Mouse (Mus musculus): ENCODE data around the gene Phf11d.
"Not testable (repeated sequence)": the region's sequence is repeated elsewhere in the genome, so short reads cannot be mapped to it uniquely, and the experiment has no call there.

The Phf11d gene

GRCm38 (mm10) chr14:59365244-59365644 is at the start of gene Phf11d:
Phf11d (minus strand) TSS chr14:59365470.
- in situ Hi-C loops (cut with MboI; ENCODE audit: unreplicated experiment in 2 of 2) = loop anchor here in 1 of 2 experiments (25.0 kb wide), 1 partner anchor 647 kb away; no protein-coding TSS in a partner anchor

GRCm38 (mm10) chr14:59414979-59415378 is 49.7 kb upstream of the Phf11d start:
- in situ Hi-C loops (cut with MboI; ENCODE audit: unreplicated experiment in 2 of 2) = not testable (repeated sequence)

- in situ Hi-C loops (cut with MboI; ENCODE audit: unreplicated experiment in 2 of 2) = loop anchor here in 1 of 2 experiments (5.0 kb wide), 1 partner anchor 45 kb away; the partner anchor contains the start of genes Cab39l and Setdb2
Measured at GRCm38 (mm10) chr14:59396999-59397398, 31.7 kb upstream of the Phf11d start.

DNA sequence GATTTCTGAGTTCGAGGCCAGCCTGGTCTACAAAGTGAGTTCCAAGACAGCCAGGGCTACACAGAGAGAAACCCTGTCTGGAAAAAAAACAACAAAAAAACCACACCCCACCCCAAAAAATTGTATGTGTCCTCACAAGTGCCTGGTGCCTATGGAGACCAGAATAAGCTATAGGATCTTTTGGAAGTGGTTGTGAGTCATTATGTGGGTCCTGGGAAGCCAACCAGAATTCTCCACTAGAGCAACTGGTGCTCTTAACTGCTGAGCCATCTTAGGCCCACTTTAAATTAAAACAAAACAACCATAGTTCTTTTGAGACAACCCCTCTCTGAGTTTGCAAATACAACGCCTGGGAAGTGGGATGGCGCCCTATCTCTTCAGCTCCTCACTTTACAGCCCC is 30.0 kb upstream of the Phf11d start, which contains the start of gene Phf11c:
TSS of gene Phf11c (minus strand) at position 101 of the 400 bp plus-strand sequence.
- in situ Hi-C loops (cut with MboI; ENCODE audit: unreplicated experiment in 2 of 2) = loop anchor here in 1 of 2 experiments (5.0 kb wide), 1 partner anchor 47 kb away; the partner anchor contains the start of genes Cab39l and Setdb2

DNA sequence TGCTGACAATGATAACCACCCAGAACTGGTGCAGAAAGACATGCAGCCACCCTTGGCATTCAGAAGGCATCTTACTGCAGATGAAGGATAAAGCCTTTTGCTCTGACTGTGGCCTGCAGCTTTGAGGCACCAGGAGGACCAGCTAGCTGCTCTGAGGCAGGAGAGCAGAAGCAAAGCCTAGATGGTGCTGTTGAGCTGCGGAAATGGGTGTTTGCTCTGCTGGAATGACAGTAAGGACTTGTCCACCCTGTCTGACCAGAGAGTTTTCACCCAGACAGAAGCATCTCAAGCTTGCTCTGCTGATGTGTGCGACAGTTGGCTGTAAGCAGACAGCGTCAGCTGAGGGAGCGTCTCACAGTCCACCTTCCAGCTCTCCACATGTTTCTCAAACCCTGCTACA is 24.9 kb upstream of the Phf11d start:
- in situ Hi-C loops (cut with MboI; ENCODE audit: unreplicated experiment in 2 of 2) = not testable (repeated sequence)

- in situ Hi-C loops (cut with MboI; ENCODE audit: unreplicated experiment in 2 of 2) = loop anchor here (5.0 kb wide), 1 partner anchor 168 kb away; no protein-coding TSS in a partner anchor
Measured at GRCm38 (mm10) chr14:59389532-59389931, 24.3 kb upstream of the Phf11d start.

GRCm38 (mm10) chr14:59370348-59371068 is 5.2 kb upstream of the Phf11d start:
- in situ Hi-C loops (cut with MboI; ENCODE audit: unreplicated experiment in 2 of 2) = loop anchor here in 1 of 2 experiments (25.0 kb wide), 1 partner anchor 642 kb away; no protein-coding TSS in a partner anchor

DNA sequence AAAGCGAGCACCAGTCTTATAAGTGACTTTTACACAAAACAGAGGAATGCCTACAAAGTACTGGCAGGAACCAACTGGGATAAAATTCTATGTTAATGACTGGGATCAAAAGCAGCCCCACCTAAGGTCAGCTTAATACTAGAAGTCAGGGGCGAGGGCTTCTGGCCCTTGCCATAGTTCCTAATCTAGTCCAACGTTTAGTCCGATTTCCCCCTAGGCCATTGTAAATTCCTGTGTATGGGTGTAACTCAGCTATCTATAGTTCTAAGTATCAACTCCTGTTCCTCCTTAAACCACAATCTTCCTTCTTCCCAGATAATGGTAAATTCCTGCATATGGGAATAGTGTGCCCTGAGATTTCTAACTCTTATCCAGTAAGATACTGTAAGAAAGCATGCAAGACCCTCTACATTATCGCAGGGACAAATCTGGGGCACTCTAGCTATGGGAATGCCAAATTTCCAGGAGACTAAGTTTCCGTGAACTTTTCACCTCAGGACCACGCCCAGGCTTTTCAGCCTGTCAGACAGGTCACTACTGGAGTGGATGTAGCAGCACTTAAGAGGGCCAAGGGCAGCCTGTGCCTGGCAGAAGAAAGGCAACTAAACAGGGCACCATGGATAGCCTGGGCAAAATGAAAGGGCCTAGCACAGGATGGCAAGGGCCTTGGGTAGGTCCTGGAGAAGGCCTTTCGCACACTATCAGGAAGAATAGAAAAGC is 1.3 kb upstream of the Phf11d start:
- in situ Hi-C loops (cut with MboI; ENCODE audit: unreplicated experiment in 2 of 2) = loop anchor here in 1 of 2 experiments (25.0 kb wide), 1 partner anchor 646 kb away; no protein-coding TSS in a partner anchor

DNA sequence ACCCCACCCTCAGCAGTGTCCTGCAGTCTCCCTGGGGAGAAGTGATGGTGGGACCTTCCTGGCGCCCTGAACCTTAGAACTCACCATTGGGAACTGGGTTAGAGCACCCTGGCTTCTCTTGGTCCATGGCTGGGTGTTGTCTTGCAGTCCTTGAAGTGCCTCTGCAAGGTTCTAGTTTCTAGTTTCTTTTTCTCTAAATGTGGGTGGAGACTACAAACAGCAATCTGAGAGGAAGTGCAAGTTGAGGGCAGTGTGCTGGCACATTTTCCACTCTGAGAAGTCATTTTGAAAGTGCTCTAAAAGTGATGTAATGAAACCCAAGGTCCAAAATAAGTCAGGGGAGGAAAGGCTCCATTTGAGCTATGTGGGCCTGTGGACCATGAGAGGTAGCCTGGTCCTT is 24.1 kb downstream of the Phf11d start, which contains the start of gene Phf11b:
TSS of gene Phf11b (minus strand) at position 163 of the 400 bp plus-strand sequence.
- in situ Hi-C loops (cut with MboI; ENCODE audit: unreplicated experiment in 2 of 2) = not testable (repeated sequence)

GRCm38 (mm10) chr14:59339541-59339940 is 25.7 kb downstream of the Phf11d start:
- in situ Hi-C loops (cut with MboI; ENCODE audit: unreplicated experiment in 2 of 2) = no loop called here

DNA sequence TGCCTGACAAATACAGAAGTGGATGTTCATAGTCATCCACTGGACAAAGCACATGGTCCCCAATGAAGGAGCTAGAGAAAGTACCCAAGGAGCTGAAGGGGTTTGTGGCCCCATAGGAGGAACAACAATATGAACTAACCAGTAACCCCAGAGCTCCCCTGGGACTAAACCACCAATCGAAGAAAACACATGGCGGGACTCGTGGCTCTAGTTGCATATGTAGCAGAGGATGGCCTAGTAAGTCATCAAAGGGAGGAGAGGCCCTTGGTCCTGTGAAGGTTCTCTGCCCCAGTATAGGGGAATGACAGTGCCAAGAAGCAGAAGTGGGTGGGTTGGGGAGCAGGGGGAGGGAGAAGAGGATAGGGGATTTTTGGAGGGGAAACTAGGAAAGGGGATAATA is 29.2 kb downstream of the Phf11d start:
- in situ Hi-C loops (cut with MboI; ENCODE audit: unreplicated experiment in 2 of 2) = not testable (repeated sequence)

DNA sequence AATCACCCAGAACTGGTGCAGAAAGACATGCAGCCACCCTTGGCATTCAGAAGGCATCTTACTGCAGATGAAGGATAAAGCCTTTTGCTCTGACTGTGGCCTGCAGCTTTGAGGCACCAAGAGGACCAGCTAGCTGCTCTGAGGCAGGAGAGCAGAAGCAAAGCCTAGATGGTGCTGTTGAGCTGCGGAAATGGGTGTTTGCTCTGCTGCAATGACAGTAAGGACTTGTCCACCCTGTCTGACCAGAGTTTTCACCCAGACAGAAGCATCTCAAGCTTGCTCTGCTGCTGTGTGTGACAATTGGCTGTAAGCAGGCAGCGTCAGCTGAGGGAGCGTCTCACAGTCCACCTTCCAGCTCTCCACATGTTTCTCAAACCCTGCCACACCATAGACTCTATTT is 34.8 kb downstream of the Phf11d start:
- in situ Hi-C loops (cut with MboI; ENCODE audit: unreplicated experiment in 2 of 2) = loop anchor here (5.0 kb wide), 1 partner anchor 227 kb away; no protein-coding TSS in a partner anchor

- in situ Hi-C loops (cut with MboI; ENCODE audit: unreplicated experiment in 2 of 2) = not testable (repeated sequence)
Measured at GRCm38 (mm10) chr14:59319970-59320369, 45.3 kb downstream of the Phf11d start.

- in situ Hi-C loops (cut with MboI; ENCODE audit: unreplicated experiment in 2 of 2) = not testable (repeated sequence)
Measured at GRCm38 (mm10) chr14:59319036-59319435, 46.2 kb downstream of the Phf11d start.

Measured in v-Abl transformed pro-B cells (cell line).